Mouse (Mus musculus): Measurements from ENCODE around the gene Dscam.

The Dscam gene

DNA sequence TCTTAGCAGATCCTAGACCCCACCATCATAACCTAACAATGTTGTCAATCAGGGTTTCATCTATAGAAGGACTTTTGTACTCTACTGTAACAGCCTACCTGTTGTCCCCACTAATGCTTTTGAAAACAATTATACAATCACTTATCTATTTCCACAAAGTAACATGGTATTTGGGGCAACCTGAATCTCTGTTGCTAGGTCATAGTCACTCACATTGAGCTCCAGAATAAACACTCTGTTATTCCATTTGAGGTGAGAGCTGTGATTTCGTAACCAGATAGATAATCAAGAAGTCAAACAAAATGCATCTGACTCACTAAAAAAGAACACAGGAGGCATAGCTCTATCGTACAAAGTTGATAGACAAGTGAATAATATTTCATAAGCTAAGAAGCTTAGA lies 226.9 kb downstream of the Dscam start:
- DNase-seq (ENCODE audit: low spot score in 2 of 2), result no peak

DNA sequence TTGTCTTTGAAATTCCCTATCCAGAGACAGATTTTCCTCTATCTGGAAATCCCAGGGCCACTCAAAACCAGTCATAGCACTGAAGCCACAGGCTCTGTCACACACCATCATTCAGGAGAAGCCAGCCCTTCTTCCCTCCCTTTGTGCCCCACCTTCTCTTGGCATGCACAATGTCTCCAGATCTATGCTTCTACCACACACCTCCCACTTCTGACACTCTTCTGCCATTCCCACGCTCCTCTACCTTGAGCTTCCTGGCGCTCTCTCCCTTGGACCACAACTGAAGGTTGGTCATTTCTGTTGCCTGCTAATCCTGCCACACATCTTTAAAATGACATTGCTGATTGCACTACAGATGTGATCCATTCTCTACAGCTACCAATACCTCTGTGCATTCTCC lies 235.8 kb downstream of the Dscam start:
- no peak for DNase-seq (ENCODE audit: low spot score in 2 of 2)

DNA sequence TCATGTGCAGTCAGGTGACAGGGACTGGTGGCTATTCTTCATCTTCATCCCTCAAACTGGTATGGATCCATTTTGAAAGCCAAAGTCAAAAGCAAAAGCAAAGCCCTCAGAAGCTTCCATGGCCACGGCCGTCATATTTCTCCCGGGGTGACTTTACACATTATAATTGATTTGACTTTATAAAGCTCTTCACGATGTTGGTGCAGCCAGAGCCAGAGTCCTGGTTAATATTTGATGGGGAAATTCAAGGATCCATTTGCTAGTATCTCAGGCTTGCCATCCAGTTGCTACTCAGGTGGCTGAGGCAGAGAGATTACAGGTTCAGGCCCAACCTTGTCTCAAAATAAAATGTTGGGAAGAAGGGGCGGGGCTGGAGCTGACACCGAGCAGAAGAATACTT lies 238.3 kb downstream of the Dscam start:
- no peak for DNase-seq (ENCODE audit: low spot score in 2 of 2)

DNA sequence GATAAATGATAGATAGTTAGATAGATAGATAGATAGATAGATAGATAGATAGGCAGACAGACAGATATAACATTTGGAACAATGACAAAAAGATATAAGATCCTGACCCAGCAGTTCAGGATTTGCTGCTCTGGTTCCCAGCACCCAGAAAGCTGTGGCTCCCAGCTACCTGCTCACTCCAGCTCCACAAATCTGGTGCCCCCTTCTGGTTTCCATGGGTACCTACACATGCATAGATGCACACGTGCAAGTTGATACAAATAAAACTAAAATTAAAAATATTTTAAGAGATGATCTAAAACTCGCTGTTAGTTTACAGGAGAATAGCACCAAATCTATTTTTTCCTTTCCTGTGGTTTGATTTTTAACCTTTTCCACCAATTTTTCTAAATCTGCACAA lies 238.8 kb downstream of the Dscam start:
- DNase-seq (ENCODE audit: low spot score in 2 of 2), result no peak

DNA sequence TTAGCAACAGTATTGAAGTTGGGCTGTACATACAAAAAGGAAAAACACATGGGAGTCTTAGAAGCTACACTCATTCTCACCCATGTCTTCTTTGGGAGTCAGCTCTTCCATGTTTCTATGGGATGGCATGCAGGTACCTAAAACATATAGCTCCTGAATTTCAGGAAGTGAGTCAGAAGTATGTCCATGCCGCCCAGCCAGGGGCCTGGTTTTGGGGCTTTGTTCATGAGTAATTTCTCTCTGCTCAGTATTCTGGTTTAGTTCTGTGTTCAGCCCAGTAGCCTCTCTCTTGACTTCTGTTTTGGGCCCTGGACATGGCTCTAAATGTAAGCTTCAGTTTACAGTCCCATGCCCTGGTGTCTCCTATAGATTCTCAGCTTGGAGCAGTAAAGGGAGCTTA lies 242.5 kb downstream of the Dscam start:
- no peak for DNase-seq (ENCODE audit: low spot score in 2 of 2)

DNA sequence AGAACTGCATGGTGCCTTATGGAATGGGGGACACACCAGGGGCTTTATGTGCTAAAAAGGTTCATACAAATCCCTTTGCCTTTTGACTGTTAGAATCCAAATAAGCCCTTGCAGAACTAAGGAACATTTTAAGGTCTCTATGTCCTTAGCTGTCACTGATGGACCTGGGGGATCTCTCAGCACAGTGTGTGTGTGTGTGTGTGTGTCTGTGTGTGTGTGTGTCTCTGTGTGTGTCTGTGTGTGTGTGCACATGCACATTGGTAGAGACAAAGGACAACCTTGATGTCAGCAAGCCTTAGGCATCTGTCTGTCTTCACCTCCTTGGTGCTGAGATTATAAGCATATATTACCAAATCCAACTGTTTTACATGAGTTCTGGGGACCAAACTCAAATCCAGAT lies 243.1 kb downstream of the Dscam start:
- no peak for DNase-seq (ENCODE audit: low spot score in 2 of 2)

DNA sequence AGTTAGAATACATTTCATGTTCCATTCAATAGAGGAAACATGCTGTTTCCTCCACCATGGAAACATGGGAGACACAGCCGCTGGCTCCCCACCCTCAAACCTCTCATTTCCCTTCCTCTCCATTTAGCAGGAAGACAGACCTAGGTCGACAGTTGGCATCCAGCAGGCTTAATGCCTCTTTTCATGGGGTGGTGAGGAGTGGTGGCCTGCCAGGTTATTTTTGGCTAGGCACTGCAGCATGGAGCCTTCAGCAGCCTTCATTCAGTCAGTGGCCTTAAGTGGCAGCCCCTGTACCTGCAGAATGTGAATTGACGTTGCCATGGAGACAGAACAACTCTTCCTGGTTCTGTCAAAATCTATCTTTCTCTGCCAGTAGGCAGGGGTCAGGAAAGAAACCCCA lies 243.6 kb downstream of the Dscam start:
- no peak for DNase-seq (ENCODE audit: low spot score in 2 of 2)

DNA sequence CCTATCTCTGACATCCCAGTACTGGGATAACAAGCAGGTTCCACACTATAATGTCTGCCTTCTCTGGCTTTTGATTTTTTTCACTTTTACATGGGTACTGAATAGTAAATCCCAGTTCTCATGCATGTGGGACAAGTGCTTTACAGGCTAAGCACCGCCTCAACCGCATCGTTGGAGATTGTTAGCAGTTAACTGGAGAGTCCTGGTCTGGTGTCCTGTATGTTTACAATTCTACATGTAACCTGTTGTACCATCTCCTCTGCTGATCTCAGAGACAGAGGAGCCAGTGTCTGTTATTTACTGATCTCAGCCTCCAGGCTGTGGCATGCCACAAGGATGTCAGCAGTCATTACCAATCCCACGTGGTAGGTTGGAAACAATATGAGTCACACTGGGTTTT lies 246.6 kb downstream of the Dscam start:
- no peak for DNase-seq (ENCODE audit: low spot score in 2 of 2)

DNA sequence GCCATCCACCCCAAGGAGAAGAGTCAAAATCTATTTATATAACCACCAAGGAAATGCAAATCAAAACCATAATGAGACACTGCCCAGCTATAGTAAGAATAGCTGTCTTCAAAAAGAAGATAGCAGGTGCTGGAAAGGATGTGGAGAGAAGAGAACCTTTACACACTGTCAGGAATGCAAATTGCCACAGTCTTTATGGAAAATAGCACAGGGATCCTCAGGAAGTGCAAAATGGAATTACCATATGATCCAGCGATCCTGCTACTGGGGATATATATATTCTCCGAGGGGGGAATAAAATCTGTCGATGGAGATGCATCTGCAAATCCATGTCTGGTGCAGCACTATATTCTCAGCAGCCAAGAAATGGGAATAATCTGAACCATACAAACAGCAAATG lies 256.1 kb downstream of the Dscam start:
- DNase-seq (ENCODE audit: low spot score in 2 of 2), result no peak

DNA sequence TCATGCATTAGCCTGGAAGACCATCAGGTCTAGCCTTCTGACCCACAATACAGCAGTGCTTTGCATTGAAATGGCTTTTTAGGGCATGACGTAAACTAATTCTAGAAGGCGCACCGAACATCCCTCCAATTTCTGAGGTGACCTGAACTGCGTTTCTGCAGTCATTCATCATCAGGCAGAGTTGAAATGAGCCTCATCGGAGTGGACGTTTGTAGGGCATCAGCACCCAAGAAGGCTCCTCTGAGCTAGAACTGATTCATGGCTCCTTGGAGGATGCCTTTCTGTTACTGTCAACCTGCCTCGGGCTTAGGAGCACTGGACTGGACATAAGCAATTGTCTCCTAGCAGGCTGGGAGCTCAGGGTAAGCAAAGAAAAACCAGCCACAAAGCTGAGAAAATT lies 257.7 kb downstream of the Dscam start:
- no peak for DNase-seq (ENCODE audit: low spot score in 2 of 2)

DNA sequence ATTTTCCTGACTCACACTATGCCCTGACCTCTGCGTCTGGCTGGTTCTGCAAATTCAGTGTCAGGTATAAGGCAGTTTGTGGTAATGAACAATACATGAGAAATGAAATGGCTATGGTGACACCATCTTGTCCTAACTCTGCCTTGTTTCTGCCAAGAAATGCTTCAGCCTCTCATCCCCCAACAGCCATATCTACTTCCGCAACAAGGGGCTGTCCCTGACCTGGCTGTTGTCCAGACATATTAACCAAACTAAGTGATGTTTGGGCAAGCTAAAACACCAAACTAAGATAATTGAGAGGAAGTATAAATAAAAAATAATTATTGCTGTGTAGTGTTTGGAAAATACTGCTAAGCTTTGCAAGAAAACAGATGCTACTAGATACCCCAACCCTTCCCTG lies 258.4 kb downstream of the Dscam start:
- no peak for DNase-seq (ENCODE audit: low spot score in 2 of 2)

DNA sequence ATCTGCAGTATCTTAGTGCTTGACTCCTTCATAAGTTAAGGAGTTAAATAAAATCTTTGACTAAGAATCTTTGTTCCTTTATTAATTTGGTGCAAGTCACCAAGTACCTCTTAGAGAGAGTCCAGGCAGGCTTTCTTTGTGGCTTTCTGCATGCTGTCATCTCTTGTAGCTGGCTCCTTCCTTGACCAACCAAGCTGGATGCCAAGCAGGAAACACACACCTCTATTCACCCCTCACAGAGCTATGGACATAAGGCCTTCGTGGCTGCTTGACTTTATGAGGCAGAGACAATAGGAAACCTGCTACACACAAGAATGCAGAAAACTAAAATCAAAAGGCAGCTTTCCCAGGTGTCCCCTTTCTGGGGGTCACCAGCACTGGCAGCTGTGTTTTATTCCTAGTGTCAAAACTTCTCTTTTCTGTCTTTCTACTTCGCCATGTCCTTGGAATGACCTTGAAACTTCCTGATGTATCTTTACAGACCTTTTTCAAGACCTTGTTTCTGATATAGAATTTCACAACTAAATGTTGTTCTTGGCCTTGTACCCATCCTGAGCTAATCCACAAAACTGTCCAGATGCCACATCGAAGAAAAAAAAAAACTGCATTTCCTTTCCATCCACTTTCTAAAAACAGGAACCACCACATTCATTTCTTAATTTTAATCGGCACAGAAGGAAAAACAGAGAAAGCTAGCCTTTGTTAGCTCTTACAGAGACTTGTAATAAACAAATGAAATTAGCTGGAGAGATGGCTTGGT lies 260.0 kb downstream of the Dscam start:
- no peak for DNase-seq (ENCODE audit: low spot score in 2 of 2)

DNA sequence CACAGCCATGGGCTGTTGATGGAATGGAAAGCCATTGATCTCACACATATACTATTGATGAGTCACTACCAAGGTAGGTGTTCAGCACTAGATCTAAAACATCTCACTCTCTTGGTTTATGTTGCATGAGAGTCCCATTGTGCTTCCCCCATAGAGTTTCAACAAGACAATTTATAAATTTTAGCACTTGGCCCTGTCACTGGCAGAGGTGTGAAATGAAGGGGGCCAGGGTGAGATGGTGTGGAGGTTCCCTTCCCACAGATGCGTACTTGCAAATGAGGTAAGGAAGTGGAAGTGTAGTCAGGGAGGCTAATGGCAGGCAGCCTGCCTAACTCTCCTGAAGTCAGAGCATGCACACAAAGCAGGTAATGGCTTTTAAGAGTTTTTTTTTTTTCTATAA lies 262.7 kb downstream of the Dscam start:
- no peak for DNase-seq (ENCODE audit: low spot score in 2 of 2)

DNA sequence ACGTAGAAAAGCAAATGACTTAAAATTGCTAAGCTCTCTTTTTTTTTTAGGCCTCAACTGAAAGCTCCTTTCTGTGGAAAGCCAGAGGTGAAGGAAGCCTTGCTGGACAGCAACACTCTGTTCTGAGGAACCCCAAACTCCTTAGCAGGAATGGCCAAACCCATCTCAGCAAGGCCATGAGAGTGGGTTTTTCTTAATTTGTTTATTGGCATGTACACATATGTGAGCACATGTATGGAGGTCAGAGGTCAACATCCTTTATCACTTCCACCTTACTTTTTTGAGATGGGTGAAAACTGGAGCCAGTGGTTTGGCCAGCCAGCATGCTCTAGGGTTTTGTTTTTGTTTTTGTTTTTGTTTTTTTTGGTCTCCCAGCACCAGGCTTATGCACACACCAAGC lies 263.5 kb downstream of the Dscam start:
- no peak for DNase-seq (ENCODE audit: low spot score in 2 of 2)

DNA sequence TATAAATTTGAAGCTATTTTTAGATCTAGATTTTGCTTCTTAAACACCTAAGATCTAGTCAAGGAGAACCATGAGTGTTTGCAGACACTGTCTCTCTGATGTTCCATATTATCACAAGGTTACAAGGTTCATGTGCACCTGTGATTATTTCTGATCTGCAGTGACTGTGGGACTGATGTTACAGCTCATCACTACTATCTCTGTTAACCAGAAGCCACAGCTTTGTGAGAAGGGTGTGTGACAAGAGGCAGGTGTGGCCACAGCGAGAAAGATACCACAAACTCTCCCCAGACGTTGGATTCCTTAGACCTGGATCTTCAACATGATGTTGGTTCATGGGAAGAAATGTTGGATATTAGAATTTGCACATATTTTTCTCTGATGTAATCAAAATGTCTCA lies 263.9 kb downstream of the Dscam start:
- DNase-seq (ENCODE audit: low spot score in 2 of 2), result no peak

DNA sequence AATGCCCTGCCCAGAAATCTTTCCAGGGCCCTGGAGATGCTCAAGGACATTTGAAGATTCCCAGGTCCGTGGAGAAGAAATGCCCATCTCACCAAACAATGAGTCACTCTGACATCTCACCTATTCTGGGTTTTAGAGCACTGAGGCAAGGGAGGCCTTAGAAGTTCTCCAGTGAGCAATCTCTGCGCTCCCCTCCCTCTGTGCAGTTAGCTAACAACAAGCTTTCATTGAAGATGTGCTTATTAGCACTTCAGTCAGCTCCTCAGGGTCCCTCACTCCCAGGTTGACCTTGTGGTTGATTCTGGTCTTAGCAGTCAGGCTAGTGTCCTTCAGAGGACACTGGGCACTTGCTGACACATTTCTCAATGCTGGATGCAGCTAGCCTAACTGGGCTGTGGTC lies 265.8 kb downstream of the Dscam start:
- no peak for DNase-seq (ENCODE audit: low spot score in 2 of 2)

DNA sequence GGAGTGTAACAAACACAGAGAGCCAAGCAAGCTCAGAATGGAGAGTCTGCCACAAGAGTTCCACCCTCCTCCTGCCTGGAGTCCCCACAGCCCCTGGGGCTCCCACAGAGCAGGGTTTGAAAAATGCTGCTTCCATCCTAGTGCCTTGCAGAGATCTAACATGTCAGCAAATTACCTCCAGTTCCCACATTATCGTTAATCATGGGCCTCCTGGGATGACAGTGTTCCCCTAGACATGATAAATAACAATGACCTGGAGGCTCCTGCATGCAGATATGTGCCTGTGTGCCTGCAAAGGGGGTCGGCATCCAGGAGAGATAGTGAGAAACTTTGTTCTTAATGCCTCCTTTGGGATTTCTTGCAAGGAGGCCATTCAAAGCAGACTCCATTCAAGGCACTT lies 266.2 kb downstream of the Dscam start:
- DNase-seq (ENCODE audit: low spot score in 2 of 2), result no peak

DNA sequence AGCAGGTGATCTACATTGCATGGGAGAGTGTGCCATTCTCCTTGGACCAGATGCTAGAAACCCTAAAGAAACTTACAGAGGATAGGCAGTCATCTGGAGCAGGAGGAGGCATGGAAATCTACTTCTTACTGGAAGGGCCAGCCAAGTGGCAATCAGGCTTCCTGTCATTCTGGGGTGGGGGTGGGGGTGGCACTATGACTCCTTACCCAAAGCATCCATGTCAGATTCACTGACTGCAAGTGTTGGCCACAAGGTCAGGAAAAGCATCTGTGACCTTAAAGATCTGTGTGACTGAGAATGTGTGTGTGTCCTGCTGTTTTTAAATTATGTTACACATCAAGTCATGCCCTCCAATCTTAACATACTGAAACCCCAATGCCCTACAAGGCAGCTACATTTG lies 268.0 kb downstream of the Dscam start:
- no peak for DNase-seq (ENCODE audit: low spot score in 2 of 2)

DNA sequence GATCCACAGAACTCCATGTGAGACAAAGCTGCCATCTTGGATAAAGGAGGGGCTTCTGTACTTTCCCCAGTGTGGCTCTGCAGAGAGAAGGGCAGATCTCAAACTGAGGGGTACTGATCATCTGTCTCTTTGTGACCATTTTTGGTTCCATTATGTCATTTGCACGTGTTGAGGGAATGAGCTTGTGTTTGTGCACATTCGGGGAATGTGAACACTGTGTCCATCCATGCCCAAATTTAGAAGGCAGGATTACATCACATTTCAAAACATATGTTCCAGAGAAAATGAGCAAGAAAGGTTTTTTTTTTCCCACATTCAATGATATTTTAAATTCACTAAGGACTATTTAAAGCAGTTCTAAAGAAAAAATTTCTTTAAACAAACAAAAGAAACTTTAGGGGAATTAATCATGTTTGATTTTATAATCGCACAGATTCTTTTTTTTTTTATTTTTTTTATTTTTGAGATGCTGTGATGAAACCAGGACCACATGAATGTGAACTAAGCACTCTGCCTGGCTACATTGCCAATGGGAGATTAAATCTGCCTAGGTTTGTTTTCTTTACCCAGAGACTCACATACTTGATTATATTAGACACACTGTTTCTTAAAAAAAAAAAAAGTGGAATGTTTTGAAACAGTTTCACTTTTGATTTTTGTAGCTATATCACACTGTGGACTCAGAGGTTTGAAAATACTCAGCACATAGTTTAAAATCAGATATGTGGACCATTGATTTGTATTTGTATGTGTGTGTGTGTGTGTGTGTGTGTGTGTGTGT lies 269.1 kb downstream of the Dscam start:
- DNase-seq (ENCODE audit: low spot score in 2 of 2), result no peak

DNA sequence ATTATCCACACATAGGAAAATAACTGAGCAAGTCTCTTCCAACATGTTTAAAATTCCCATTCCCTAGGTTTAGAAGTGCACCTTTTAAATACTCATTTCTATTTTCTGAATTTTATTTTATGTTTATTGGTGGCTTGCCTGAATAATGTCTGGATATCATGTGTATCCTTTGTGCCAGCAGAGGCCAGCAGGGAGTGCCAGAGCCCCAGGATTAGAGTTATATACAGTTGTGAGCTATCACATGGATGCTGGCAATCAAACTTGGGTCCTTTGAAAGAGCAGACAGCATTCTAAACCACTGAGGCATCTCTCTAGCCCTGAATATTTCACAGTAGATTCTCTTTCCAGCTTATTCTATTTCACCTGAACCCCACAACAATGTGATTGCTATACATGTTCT lies 271.2 kb downstream of the Dscam start:
- DNase-seq (ENCODE audit: low spot score in 2 of 2), result no peak

DNA sequence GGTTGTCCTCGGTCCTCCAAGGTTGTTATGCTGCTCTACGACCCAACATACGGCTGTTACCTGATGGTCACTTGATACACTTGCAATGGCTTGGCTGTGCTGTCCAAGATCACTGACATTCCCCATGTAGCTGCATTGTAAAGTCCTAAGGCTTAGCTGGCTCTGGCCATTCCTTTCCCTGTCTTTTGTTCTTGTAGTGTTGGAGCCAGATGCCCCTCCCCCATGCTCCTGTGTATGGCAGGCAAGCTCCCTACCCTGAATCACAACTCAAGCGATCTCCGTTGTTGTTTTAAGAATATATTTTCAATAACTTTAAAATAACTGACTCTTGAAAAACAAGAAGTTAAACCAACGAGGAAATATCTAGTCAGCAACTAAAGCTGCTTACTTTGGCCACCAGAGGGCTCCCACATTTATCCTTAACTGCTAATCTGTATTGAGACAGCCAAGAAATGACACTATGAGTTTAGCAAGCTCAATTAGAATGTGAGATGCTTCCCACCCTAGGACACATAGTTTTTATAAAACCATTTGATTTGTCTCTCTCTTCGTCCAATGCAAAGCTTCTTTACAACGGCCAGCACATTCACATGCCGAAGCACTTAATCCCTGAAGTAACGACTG lies 273.9 kb downstream of the Dscam start:
- DNase-seq (ENCODE audit: low spot score in 2 of 2), result no peak

DNA sequence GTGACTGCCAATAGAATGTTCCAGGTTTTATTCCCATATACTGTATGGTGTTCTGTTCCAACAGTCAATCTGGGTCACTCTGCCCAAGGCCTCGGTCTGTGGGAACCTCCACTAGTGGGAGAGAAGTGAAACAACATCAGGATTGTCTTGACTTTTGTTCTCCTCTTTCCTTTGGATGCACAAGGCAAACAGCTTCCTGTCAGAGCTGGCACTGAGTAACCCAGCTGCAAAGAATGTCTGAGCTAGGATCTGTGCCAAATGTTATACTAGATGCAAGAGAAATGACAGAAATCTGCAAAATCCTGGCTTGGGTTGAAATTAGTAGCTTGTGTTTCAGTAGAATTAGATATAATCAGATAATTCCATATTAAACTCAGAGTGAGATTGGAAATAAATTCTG lies 282.5 kb downstream of the Dscam start:
- no peak for DNase-seq (ENCODE audit: low spot score in 2 of 2)

DNA sequence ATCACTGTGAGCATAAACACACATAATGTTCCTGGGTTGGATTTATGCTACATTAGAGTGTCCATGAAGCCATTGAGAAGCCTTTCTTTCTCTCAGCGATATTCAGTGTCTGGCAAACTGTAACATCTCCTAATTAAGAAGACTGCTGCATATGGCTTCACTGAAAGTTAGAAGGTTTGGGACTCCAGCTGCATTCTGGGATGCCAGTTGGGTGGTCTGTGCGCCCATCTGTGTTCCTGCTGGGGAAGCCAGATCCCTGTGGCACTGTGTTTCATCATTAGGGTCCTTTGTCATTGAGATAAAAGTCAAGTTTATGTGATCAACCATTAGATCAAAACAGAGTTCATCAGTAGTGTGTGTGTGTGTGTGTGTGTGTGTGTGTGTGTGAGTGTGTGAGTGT lies 284.7 kb downstream of the Dscam start:
- DNase-seq (ENCODE audit: low spot score in 2 of 2), result no peak

All from urinary bladder, postnatal 4 days (tissue).